Mouse (Mus musculus) kidney, postnatal 0 days (tissue): ENCODE measurements around the gene Banf1. TPM values are rescaled to one million over a fixed set of nuclear protein-coding genes. Genes with fewer than 3 reads are reported as not detected.
"Not testable (repeated sequence)": the region's sequence is repeated elsewhere in the genome, so short reads cannot be mapped to it uniquely, and the experiment has no call there.

Source experiments
- ATAC-seq: fragments of 200-750 bp; cut with Nextera tagmentation; replicated peaks from 2 replicates; pipeline ENCODE4 v1.8.0; 2017; ENCODE audit warnings: low read depth, moderate number of reproducible peaks, moderate TSS enrichment, moderate library complexity; ENCODE audit not compliant: low FRiP score
- DNase-seq: peaks from one replicate; pipeline ENCODE4 v3.0.0-alpha.2; 2016; ENCODE audit warnings: low spot score
- H3K27ac ChIP-seq: fragments of 300-500 bp; sonication (generic); 2 replicates; pipeline ENCODE4 v1.5.1; 2014; ENCODE audit warnings: mild to moderate bottlenecking
- H3K27me3 ChIP-seq: fragments of 300-500 bp; sonication (generic); 2 replicates; pipeline ENCODE4 v1.6.1; 2014; ENCODE audit warnings: low read length, mixed read lengths; ENCODE audit not compliant: insufficient read depth
- H3K36me3 ChIP-seq: fragments of 300-500 bp; sonication (generic); 2 replicates; pipeline ENCODE4 v1.6.1; 2014; ENCODE audit warnings: low read length, mixed read lengths; ENCODE audit not compliant: insufficient read depth
- H3K4me1 ChIP-seq: fragments of 300-500 bp; sonication (generic); replicated peaks from 2 replicates; pipeline ENCODE4 v1.6.1; 2014; ENCODE audit warnings: antibody characterized with exemption, low read length, mixed read lengths; ENCODE audit not compliant: insufficient read depth
- H3K4me2 ChIP-seq: fragments of 300-500 bp; sonication (generic); 2 replicates; pipeline ENCODE4 v1.6.1; 2014; ENCODE audit warnings: mild to moderate bottlenecking, low read length, moderate library complexity, mixed read lengths
- H3K4me3 ChIP-seq: fragments of 300-500 bp; sonication (generic); replicated peaks from 2 replicates; pipeline ENCODE4 v1.5.1; 2014; ENCODE audit warnings: low read depth, low read length
- H3K9ac ChIP-seq: fragments of 300-500 bp; sonication (generic); 2 replicates; pipeline ENCODE4 v1.6.1; 2014; ENCODE audit warnings: low read depth, low read length
- H3K9me3 ChIP-seq: fragments of 300-500 bp; sonication (generic); replicated peaks from 2 replicates; pipeline ENCODE4 v1.6.1; 2016; ENCODE audit warnings: low read length, inconsistent platforms, mixed read lengths
- CTCF ChIP-seq: IDR thresholded peaks from 2 replicates; pipeline ENCODE4 v1.5.1; 2016; ENCODE audit warnings: antibody characterized with exemption, low read depth, mild to moderate bottlenecking, moderate library complexity
- WGBS: fragments of 180-500 bp; shearing (Covaris S2); extraction: QIAGEN DNeasy Blood & Tissue Kit; methylation state at CpG from one replicate; pipeline ENCODE4 v1.1.7; 2014; 5-methylcytosine and 5-hydroxymethylcytosine counted together
- polyA plus RNA-seq: library from polyadenylated mRNA; unstranded; fragments of >200 nt; fragmentation: Nextera tagmentation; extraction: Ambion mirVana; gene quantifications from 2 replicates; pipeline ENCODE4 v1.2.1, GENCODE M21; 2015

Gene Banf1
- polyA plus RNA-seq, 1 experiment from 2014 or later: 344 TPM

DNA sequence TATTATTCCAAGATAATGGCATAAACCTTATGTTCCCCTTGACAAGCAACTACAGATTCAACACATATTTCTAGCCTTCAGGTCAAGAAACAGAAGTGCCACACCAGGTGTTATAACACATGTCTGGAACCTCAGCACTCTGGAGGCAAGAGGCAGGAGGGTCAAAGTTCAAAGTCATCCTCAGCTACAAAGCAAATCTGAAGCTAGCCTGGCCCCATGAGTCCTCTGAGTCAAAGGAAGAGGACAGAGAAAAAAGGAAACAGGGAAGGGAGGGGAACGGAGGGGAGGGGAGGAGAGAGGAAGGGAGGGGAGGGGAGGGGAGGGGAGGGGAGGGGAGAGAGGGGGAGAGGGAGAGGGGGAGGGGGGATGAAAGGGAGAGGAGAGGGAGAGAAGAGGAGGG is 10.9 kb downstream of the Banf1 start:
- DNase-seq (peak; percentile 10), ATAC-seq (no peak)
- Histone ChIP-seq H3K36me3 (no peaks in the 10 kb centered on the region), H3K27me3 (no peaks in the 10 kb centered on the region), H3K4me3 (no peak overlapping the region), H3K9ac (no peak overlapping the region), H3K4me1 (no peaks in the 10 kb centered on the region), H3K27ac (no peak overlapping the region), H3K9me3 (no peaks in the 10 kb centered on the region), H3K4me2 (no peak overlapping the region)
- no CpG with 5 or more reads among the region's 1 CpGs for WGBS
- no peak for TF ChIP-seq CTCF

DNA sequence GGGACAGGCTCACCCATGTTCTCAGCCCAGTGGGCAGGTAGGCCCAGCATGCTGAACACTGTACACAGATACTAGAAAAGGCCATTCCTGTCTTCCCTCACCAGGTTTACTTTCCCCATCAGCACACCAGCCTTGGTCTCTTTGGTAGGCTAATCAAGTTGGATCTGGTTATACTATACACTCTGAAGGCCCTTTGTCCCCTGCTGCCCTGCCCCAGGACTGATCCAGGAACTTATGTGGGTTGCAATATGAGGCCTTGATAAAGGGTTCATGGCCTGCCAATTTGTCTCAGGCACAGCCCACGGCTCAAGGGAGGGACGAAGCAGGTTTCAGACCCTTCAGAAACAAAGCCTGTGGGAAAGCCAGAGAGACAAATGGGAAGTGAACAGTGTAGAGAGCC is 13.4 kb downstream of the Banf1 start:
- Histone ChIP-seq H3K4me3 (no peak overlapping the region), H3K4me1 (no peaks in the 10 kb centered on the region), H3K27me3 (no peaks in the 10 kb centered on the region), H3K9ac (no peak overlapping the region), H3K9me3 (no peaks in the 10 kb centered on the region), H3K36me3 (no peaks in the 10 kb centered on the region), H3K27ac (no peak overlapping the region), H3K4me2 (no peak overlapping the region)
- WGBS: 64% methylated on average over 2 of the region's 2 CpGs
- no peak for DNase-seq
- ATAC-seq: no peak
- TF ChIP-seq CTCF: no peak

DNA sequence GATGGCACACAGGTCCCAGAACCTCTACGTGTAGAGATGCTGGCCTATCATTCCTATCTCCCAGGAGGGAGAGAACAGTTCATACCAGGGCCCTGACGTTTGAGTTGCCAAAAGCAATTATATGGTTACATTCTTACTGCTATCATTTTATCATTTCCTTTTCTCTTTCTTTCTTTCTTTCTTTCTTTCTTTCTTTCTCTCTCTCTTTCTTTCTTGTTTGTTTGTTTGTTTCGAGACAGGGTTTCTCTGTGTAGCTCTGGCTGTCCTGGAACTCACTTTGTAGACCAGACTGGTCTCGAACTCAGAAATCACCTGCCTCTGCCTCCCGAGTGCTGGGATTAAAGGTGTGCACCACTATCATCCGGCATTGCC is 17.5 kb downstream of the Banf1 start, which contains the start of gene Cst6:
TSS of gene Cst6 (minus strand) at position 73 of the 372 bp plus-strand sequence.
- not testable (repeated sequence) for DNase-seq, H3K36me3 ChIP-seq, H3K9me3 ChIP-seq, H3K27ac ChIP-seq, H3K27me3 ChIP-seq, ATAC-seq, H3K4me1 ChIP-seq
- peak within 1 kb of the TSS; percentile 51 for H3K9ac ChIP-seq
- H3K4me2 ChIP-seq: peak within 1 kb of the TSS; percentile 78
- WGBS: 62% methylated on average over 6 of the region's 6 CpGs
- peak within 1 kb of the TSS; percentile 30 for H3K4me3 ChIP-seq

DNA sequence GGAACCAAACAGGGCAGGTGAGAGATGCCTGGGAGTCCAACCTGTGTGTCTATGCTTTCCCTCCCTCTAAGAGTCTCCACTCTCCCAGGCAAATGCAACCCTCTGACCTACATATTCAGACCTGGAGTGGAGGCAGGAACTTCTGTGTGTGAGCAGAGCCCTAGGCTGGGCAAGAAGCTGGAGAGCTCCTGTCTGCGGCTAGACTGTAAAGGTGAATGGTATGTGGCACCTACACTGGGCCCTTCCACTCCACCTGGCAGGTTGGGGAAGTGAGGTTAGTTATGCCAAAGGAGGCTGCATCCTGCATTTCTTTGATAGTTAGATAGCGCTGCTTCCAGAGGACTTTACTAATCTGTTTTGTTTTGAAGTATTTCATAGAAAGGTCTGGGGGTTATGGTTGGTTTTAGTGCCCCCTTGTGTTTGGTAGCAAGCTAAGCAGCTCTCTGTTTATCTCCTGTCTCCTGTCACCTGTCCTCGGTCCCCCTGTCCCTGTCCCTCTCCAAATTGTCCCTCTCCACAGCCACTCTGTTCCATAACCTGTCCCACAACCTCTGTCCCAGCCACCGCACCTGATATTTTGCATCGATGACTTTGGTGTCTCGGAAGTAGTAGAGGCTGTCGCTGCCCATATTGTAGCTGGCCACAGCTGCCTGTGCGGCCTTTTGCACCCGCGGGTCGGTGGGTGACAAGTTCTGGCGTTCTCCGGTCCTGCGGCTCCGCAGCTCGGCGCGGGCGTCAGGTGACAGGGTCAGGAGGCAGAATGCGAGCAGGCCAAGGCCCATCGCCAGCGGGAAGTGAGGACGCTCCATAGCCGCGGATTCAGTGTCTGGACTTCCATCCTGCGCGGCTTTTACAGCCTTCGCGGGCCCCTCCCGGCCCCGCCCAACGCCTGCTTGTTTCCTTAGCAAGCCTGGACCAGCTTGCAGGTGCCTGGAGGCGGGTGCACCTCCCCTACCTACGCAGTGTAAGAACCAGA is 18.2 kb downstream of the Banf1 start:
- Histone ChIP-seq H3K36me3 (no peaks in the 10 kb centered on the region), H3K4me3 (peak overlapping the region; percentile 30), H3K27me3 (no peaks in the 10 kb centered on the region), H3K9ac (peak overlapping the region; percentile 51), H3K4me1 (no peaks in the 10 kb centered on the region), H3K4me2 (peak overlapping the region; percentile 78), H3K9me3 (no peaks in the 10 kb centered on the region), H3K27ac (no peak overlapping the region)
- TF ChIP-seq CTCF: peak; percentile 68
- ATAC-seq: peak; percentile 47
- WGBS: 4% methylated on average over 34 of the region's 34 CpGs
- peak; percentile 82 for DNase-seq

DNA sequence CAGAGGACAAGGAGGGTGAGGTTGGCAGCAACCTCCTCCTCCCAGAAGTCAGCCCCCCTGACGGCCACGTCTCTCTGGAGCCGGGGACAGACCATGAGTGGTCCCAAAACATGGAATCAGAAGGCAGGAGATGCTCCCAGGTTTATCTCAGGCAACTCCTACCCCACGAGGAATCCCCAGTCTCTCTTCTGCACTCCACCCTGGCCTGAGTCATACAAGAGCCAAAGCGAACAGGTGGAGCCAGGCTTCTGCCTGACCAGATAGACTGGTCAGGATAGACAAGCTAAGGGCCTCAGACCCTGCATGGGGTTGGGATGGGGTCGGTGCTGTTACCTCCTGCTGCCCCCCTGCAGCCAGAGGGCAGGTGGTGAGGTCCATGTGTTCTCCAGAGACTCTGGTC is 18.9 kb downstream of the Banf1 start:
- Histone ChIP-seq H3K27me3 (no peaks in the 10 kb centered on the region), H3K4me3 (no peak overlapping the region), H3K9ac (no peak overlapping the region), H3K4me1 (no peaks in the 10 kb centered on the region), H3K4me2 (no peak overlapping the region), H3K27ac (no peak overlapping the region), H3K36me3 (no peaks in the 10 kb centered on the region), H3K9me3 (no peaks in the 10 kb centered on the region)
- no peak for TF ChIP-seq CTCF
- ATAC-seq: no peak
- DNase-seq: no peak
- 70% methylated on average over 6 of the region's 6 CpGs for WGBS

DNA sequence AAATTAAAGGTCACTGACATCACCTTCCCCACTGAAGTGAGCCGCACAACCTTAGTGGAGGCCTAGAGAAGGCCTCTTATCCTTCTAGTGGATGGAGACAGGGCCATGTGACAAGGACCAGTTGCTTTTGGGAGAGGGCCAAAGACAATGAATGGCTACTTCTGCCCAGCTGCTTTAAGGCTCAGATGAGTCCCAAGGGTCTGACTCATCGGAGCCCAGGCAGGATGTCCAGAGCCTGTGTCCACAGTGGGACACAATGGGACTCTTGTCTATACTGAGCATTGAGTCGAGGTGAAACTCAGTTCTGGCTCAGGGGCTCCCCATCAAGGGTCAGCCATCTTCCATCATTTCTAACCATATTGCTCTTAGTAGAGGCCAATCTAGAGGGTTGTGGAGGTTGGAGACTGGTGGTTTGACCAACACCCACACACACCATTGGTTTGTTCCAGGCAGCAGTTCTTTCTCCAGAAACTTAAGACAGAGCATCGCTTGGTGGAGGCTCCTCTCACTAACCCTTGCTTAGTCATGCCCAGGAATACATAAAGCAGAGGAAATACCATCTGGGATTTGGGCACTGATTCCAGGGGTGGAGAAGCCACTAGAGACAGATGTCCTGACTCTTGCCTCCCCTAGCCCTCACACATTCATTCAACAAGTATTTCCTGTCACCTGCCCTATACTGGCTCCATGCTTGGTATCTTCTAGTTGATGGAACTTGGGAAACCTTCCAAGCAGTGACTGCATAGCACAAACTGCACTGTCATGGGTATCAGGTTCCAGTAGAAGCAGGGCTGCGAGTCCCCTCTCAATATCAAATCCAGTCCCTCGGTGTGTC is 21.5 kb downstream of the Banf1 start:
- no peak for ATAC-seq
- Histone ChIP-seq H3K4me1 (no peaks in the 10 kb centered on the region), H3K4me3 (no peak overlapping the region), H3K9me3 (no peaks in the 10 kb centered on the region), H3K4me2 (no peak overlapping the region), H3K9ac (no peak overlapping the region), H3K27ac (no peak overlapping the region), H3K27me3 (no peaks in the 10 kb centered on the region), H3K36me3 (no peaks in the 10 kb centered on the region)
- 58% methylated on average over 6 of the region's 6 CpGs for WGBS
- no peak for TF ChIP-seq CTCF
- DNase-seq: peak; percentile 28
